Mouse (Mus musculus) liver, embryonic 11.5 days (tissue): ENCODE measurements around the gene Klhl13. TPM values are rescaled to one million over a fixed set of nuclear protein-coding genes. Genes with fewer than 3 reads are reported as not detected.

Experiments
- ATAC-seq: fragments of 200-750 bp; cut with Nextera tagmentation; replicated peaks from 2 replicates; pipeline ENCODE4 v1.8.0; 2017; ENCODE audit warnings: moderate number of reproducible peaks, mild to moderate bottlenecking, moderate TSS enrichment, moderate library complexity; ENCODE audit not compliant: low FRiP score
- DNase-seq: peaks from one replicate; pipeline ENCODE4 v3.0.0-alpha.2; 2017; ENCODE audit warnings: low spot score
- H3K27ac ChIP-seq: fragments of 300-500 bp; sonication (generic); 2 replicates; pipeline ENCODE4 v1.5.1; 2014; ENCODE audit warnings: mild to moderate bottlenecking, low read depth, low read length, control low read depth
- H3K27me3 ChIP-seq: fragments of 300-500 bp; sonication (generic); replicated peaks from 2 replicates; pipeline ENCODE4 v1.6.1; 2014; ENCODE audit warnings: low read length, mixed read lengths; ENCODE audit not compliant: control insufficient read depth, insufficient read depth
- H3K36me3 ChIP-seq: fragments of 300-500 bp; sonication (generic); 2 replicates; pipeline ENCODE4 v1.6.1; 2014; ENCODE audit warnings: mild to moderate bottlenecking, low read length, moderate library complexity, mixed read lengths; ENCODE audit not compliant: control insufficient read depth, insufficient read depth
- H3K4me1 ChIP-seq: fragments of 300-500 bp; sonication (generic); replicated peaks from 2 replicates; pipeline ENCODE4 v1.6.1; 2014; ENCODE audit warnings: low read length, mixed read lengths; ENCODE audit not compliant: control insufficient read depth, insufficient read depth
- H3K4me2 ChIP-seq: fragments of 300-500 bp; sonication (generic); 2 replicates; pipeline ENCODE4 v1.6.1; 2014; ENCODE audit warnings: mild to moderate bottlenecking, control low read depth, moderate library complexity
- H3K4me3 ChIP-seq: fragments of 300-500 bp; sonication (generic); 2 replicates; pipeline ENCODE4 v1.5.1; 2014; ENCODE audit warnings: low read depth, low read length, control low read depth
- H3K9ac ChIP-seq: fragments of 300-500 bp; sonication (generic); 2 replicates; pipeline ENCODE4 v1.6.1; 2014; ENCODE audit warnings: low read depth, low read length, control low read depth
- H3K9me3 ChIP-seq: fragments of 300-500 bp; sonication (generic); 2 replicates; pipeline ENCODE4 v1.6.1; 2016; ENCODE audit warnings: low read length, inconsistent platforms, mixed read lengths; ENCODE audit not compliant: control insufficient read depth
- WGBS: fragments of 180-500 bp; shearing (Covaris S2); extraction: QIAGEN DNeasy Blood & Tissue Kit; methylation state at CpG from one replicate; pipeline ENCODE4 v1.1.7; 2014; 5-methylcytosine and 5-hydroxymethylcytosine counted together
- polyA plus RNA-seq: library from polyadenylated mRNA; unstranded; fragments of >200 nt; fragmentation: Nextera tagmentation; extraction: Ambion mirVana; gene quantifications from 2 replicates; pipeline ENCODE4 v1.2.1, GENCODE M21; 2014

The Klhl13 gene
- 17.2 and 20.8 TPM in 2 replicates for polyA plus RNA-seq

DNA sequence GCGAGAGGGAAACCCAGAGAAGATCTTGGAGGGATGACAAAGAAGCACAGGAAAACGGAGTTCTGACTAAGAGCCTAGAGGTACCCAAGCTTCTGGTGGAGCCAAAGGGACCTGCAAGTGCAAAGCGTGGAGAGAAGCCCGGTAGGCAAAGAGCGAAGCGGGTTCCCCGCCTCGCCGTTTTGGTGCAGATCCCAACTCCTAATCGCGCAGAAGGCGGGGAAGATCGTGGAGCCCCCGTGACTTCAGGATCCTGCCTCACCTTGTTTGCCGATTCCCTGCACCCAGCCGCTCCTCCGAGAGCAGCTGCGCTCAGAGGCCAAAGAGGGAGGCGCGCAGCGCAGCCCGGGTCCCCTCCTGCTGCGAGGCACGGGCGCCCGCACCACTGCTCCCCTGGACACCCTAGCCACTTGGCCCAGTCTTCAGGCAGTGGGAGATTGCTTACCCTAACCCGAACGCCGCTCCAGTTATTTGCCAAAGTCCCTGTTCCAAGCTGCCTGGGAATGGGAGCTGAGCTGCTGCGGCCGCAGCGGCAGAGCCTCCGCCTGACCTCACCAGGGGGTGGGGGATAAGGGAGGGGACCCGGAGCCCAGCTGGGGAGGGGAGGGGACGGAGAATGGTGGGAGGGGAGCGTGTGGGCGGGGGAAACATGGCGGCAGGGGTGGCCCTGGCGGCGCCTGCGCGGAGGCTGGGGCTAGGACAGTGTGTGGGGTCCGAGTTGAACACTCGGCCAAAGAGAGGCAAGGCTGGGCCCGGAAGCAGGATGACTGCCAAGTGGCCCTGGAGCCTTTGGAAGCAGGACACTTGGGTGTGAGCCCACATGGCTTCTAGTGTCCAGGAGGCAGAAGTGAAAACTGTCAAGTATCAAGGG, at the start of gene Klhl13:
TSS of gene Klhl13 (minus strand) at position 569 of the 868 bp plus-strand sequence.
- 5% methylated on average over 44 of the region's 45 CpGs for WGBS
- Histone ChIP-seq H3K9me3 (no peaks in the 10 kb centered on the region), H3K4me1 (no peaks in the 10 kb centered on the region), H3K27me3 (no peaks in the 10 kb centered on the region), H3K27ac (no peak within 1 kb of the TSS), H3K9ac (no peak within 1 kb of the TSS; the same call in 1 of the 2 replicates), H3K4me2 (peak within 1 kb of the TSS; percentile 44), H3K4me3 (peak within 1 kb of the TSS; percentile 45), H3K36me3 (no peaks in the 10 kb centered on the region)
- DNase-seq (peak; percentile 52), ATAC-seq (peak; percentile 79)

DNA sequence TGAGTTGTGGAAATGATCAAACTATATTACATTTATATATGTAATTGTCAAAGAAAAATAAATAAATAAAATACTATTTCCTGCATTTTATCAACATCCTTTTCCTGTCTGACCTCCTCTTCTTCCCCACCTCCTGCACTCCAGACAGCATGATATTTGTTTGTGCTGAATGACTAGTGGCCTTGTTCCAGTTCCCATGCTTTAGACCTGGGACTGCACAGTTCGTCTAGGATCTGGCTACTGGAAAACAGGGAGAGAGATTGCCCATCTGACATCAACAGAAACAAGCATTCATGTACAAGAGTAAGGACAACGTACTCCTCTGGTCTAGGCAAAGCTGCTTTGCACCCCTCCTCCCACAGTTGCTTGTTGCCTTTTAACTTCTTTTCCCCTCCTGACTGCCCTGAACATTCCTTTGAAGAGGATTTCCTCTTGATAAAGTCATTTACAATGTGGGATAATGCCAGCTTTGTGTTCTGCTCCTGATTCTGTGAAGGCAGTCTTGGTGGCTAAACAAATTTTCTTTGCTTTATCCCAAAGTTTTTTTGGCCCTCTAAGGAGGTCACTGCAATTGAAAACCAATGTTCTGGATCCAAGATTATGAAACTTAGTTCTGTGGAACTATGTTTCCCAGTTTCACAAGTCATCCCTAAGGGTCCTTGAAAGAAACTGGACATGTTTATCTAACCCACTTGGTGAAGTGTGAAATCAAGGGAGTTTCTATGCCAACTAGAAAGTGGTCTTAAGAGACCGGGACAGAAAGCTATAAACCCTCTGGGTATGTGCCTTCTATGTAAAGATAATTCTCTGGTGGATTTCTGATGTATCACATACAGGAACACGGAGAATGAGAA, 44.6 kb upstream of the Klhl13 start:
- no peak overlapping the region for H3K4me3 ChIP-seq
- H3K27me3 ChIP-seq, result no peaks in the 10 kb centered on the region
- WGBS, result 52% methylated on average over 4 of the region's 4 CpGs
- H3K36me3 ChIP-seq, result no peaks in the 10 kb centered on the region
- no peak overlapping the region for H3K27ac ChIP-seq
- ATAC-seq (no peak), DNase-seq (no peak)
- H3K4me2 ChIP-seq, result no peak overlapping the region
- no peak overlapping the region for H3K9ac ChIP-seq
- H3K9me3 ChIP-seq, result no peaks in the 10 kb centered on the region
- no peaks in the 10 kb centered on the region for H3K4me1 ChIP-seq

DNA sequence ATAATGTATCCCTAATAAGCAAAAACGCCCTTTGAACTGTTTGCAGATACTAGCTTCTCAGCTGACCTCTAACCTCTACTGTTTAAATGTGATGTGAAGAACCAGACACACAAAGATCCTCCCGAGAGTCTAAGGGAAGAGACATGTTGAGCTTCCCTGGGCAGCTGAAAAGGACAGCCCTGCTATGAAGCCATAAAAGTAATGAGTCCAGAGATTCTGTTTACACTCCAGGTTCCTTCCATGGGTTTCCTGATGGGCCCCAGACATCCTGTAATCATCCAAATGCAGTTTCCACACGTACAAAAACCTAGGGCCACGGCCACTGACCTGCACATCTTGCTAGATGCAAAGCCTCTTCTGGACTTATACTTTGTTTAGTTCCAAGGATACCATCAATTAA, 23.8 kb upstream of the Klhl13 start:
- H3K4me2 ChIP-seq, result no peak overlapping the region
- WGBS, result 54% methylated on average over 4 of the region's 4 CpGs
- no peak overlapping the region for H3K9ac ChIP-seq
- H3K4me3 ChIP-seq, result no peak overlapping the region
- H3K9me3 ChIP-seq, result no peaks in the 10 kb centered on the region
- H3K27me3 ChIP-seq, result no peaks in the 10 kb centered on the region
- H3K4me1 ChIP-seq, result no peaks in the 10 kb centered on the region
- ATAC-seq (no peak), DNase-seq (no peak)
- no peaks in the 10 kb centered on the region for H3K36me3 ChIP-seq
- H3K27ac ChIP-seq, result no peak overlapping the region

DNA sequence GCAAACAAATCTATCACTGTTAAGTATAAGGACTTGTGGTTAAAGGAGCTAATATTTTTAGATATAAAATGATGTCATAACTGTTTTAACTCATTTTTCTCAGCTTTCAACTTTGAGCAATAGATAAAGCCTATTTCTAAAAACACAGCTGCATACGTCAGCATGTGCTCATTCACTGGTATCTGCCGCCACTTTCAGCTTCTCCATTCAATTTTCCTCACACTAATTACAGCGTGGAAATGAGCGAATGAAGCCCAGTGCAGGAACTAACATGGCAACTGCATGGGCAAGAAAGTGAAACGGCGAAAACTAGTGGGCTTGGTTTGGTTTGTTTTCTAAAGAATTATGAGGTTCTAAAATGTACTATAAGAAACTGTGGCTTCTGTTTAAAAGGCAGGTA, 1.4 kb downstream of the Klhl13 start:
- Histone ChIP-seq H3K36me3 (no peaks in the 10 kb centered on the region), H3K4me3 (no peak overlapping the region), H3K9me3 (no peaks in the 10 kb centered on the region), H3K27ac (no peak overlapping the region), H3K4me2 (no peak overlapping the region), H3K27me3 (no peaks in the 10 kb centered on the region), H3K4me1 (no peaks in the 10 kb centered on the region), H3K9ac (no peak overlapping the region)
- DNase-seq (no peak), ATAC-seq (no peak)
- 68% methylated on average over 6 of the region's 6 CpGs for WGBS

DNA sequence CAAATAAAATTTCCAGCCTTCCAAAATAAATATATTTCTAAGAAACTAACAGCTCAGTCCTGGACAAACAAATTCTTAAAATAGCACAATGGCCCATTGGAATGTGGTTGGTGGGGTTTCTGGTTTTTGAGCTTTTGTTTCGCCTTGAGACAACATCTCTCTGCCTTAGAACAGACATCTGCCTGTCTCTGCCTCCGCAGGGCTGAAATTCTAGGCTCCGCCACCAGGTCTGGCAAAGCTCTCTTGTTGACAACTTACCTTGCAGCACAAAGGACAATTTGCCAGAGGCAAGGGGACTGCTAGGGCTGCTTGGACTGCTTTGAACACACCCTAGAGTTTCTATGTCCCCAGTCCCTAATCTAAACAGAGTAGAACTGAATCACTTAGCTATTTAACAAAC, 4.4 kb downstream of the Klhl13 start:
- Histone ChIP-seq H3K9ac (no peak overlapping the region), H3K36me3 (no peaks in the 10 kb centered on the region), H3K9me3 (no peaks in the 10 kb centered on the region), H3K4me2 (no peak overlapping the region), H3K4me3 (no peak overlapping the region), H3K27ac (no peak overlapping the region), H3K4me1 (no peaks in the 10 kb centered on the region), H3K27me3 (no peaks in the 10 kb centered on the region)
- ATAC-seq (no peak), DNase-seq (no peak)
- WGBS, result 73% methylated on average over 3 of the region's 3 CpGs

DNA sequence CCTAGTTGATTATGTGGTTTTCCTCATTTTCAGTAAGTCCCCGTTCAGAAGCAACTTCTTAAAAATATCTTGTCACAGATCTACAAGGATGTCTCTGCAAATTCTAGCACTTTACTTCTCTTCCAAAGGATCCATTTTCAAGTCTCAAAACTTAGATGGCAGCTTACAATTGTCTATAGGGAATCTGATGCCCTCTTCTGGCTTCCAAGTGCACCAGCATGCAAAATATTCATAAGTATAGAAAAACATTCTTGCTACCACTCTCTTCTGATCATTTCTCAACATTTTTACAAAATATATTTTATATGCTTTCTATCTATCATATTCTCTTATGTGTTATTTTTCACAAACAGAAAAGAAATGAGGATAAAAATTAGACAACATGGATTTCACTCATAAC, 14.8 kb downstream of the Klhl13 start:
- no peak overlapping the region for H3K4me2 ChIP-seq
- WGBS, result 60% methylated on average over 1 of the region's 1 CpGs
- ATAC-seq, result no peak

DNA sequence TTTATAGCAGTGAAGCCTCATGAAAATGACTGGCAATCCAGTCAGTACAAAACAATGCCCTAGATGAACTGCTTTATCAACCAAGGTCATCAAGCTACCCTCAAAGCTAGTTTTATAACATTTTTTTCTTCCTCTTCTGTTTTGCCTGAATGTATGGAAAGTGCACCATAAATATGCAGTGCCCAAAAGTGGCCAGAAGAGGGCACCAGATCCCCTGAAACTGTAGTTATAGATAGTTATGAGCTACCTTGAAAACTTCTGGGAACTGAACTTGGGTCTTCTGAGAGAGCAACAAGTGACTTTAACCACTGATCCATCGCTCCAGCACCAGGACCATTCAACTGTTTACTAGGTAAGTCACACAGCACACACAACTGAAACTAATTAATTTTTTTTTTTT, 36.8 kb downstream of the Klhl13 start:
- DNase-seq (no peak), ATAC-seq (no peak)
- H3K4me2 ChIP-seq, result no peak overlapping the region
- no peaks in the 10 kb centered on the region for H3K9me3 ChIP-seq
- H3K4me1 ChIP-seq, result no peaks in the 10 kb centered on the region
- H3K4me3 ChIP-seq, result no peak overlapping the region
- no peak overlapping the region for H3K27ac ChIP-seq
- H3K27me3 ChIP-seq, result no peaks in the 10 kb centered on the region
- 44% methylated on average over 1 of the region's 1 CpGs for WGBS
- H3K9ac ChIP-seq, result no peak overlapping the region
- H3K36me3 ChIP-seq, result no peaks in the 10 kb centered on the region

More for the DNA sequence above, 14.8 kb downstream of the Klhl13 start:
- Histone ChIP-seq H3K4me3 (no peak overlapping the region), H3K27ac (no peak overlapping the region), H3K36me3 (no peaks in the 10 kb centered on the region), H3K4me1 (no peaks in the 10 kb centered on the region), H3K27me3 (no peaks in the 10 kb centered on the region), H3K9me3 (no peaks in the 10 kb centered on the region), H3K9ac (no peak overlapping the region)
- no peak for DNase-seq

DNA sequence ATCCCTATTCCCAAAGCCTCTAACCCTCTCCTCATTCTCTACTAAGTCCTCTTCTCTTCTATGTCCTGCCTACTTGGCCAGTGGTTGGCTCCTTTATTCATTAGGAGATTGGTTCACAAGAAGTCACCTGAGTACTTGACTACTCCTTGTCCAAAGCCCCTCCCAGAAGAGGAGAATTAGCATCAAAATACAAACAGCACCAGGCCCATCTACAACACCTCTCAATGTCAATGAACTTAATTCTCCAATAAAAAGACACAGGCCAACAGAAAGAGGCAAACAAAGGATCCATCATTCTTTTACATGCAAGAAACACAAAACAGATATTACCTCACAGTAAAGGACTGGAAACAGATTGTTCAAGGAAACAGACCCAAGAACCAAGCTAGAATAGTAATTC, 46.0 kb downstream of the Klhl13 start:
- Histone ChIP-seq H3K9me3 (no peaks in the 10 kb centered on the region), H3K9ac (no peak overlapping the region), H3K4me2 (no peak overlapping the region), H3K27me3 (no peaks in the 10 kb centered on the region), H3K4me1 (no peaks in the 10 kb centered on the region), H3K27ac (no peak overlapping the region), H3K36me3 (no peaks in the 10 kb centered on the region), H3K4me3 (no peak overlapping the region)
- ATAC-seq, result no peak
- DNase-seq, result no peak
